Mouse (Mus musculus) liver, embryonic 11.5 days (tissue): ENCODE measurements at regions not wholly inside any gene's neighbourhood (a gene's known extent, or its start where the extent isn't known, plus 50 kb on each side); places are given as distances from the start of the nearest gene placed in this dataset.

Source experiments
- ATAC-seq: fragments of 200-750 bp; cut with Nextera tagmentation; replicated peaks from 2 replicates; pipeline ENCODE4 v1.8.0; 2017; ENCODE audit warnings: moderate number of reproducible peaks, mild to moderate bottlenecking, moderate TSS enrichment, moderate library complexity; ENCODE audit not compliant: low FRiP score
- DNase-seq: peaks from one replicate; pipeline ENCODE4 v3.0.0-alpha.2; 2017; ENCODE audit warnings: low spot score
- H3K27ac ChIP-seq: fragments of 300-500 bp; sonication (generic); 2 replicates; pipeline ENCODE4 v1.5.1; 2014; ENCODE audit warnings: mild to moderate bottlenecking, low read depth, low read length, control low read depth
- H3K27me3 ChIP-seq: fragments of 300-500 bp; sonication (generic); replicated peaks from 2 replicates; pipeline ENCODE4 v1.6.1; 2014; ENCODE audit warnings: low read length, mixed read lengths; ENCODE audit not compliant: control insufficient read depth, insufficient read depth
- H3K36me3 ChIP-seq: fragments of 300-500 bp; sonication (generic); 2 replicates; pipeline ENCODE4 v1.6.1; 2014; ENCODE audit warnings: mild to moderate bottlenecking, low read length, moderate library complexity, mixed read lengths; ENCODE audit not compliant: control insufficient read depth, insufficient read depth
- H3K4me1 ChIP-seq: fragments of 300-500 bp; sonication (generic); replicated peaks from 2 replicates; pipeline ENCODE4 v1.6.1; 2014; ENCODE audit warnings: low read length, mixed read lengths; ENCODE audit not compliant: control insufficient read depth, insufficient read depth
- H3K4me2 ChIP-seq: fragments of 300-500 bp; sonication (generic); 2 replicates; pipeline ENCODE4 v1.6.1; 2014; ENCODE audit warnings: mild to moderate bottlenecking, control low read depth, moderate library complexity
- H3K4me3 ChIP-seq: fragments of 300-500 bp; sonication (generic); 2 replicates; pipeline ENCODE4 v1.5.1; 2014; ENCODE audit warnings: low read depth, low read length, control low read depth
- H3K9ac ChIP-seq: fragments of 300-500 bp; sonication (generic); 2 replicates; pipeline ENCODE4 v1.6.1; 2014; ENCODE audit warnings: low read depth, low read length, control low read depth
- H3K9me3 ChIP-seq: fragments of 300-500 bp; sonication (generic); 2 replicates; pipeline ENCODE4 v1.6.1; 2016; ENCODE audit warnings: low read length, inconsistent platforms, mixed read lengths; ENCODE audit not compliant: control insufficient read depth
- WGBS: fragments of 180-500 bp; shearing (Covaris S2); extraction: QIAGEN DNeasy Blood & Tissue Kit; methylation state at CpG from one replicate; pipeline ENCODE4 v1.1.7; 2014; 5-methylcytosine and 5-hydroxymethylcytosine counted together

GRCm38 (mm10) chr10:19269418-19269817 lies 86.9 kb upstream of the Olig3 start:
- 71% methylated on average over 1 of the region's 1 CpGs for WGBS
- H3K9ac ChIP-seq: no peak overlapping the region
- no peak for ATAC-seq
- no peaks in the 10 kb centered on the region for H3K9me3 ChIP-seq
- no peak overlapping the region for H3K27ac ChIP-seq
- no peak overlapping the region for H3K4me3 ChIP-seq
- DNase-seq: no peak
- H3K4me1 ChIP-seq: no peaks in the 10 kb centered on the region
- H3K4me2 ChIP-seq: no peak overlapping the region
- no peaks in the 10 kb centered on the region for H3K27me3 ChIP-seq
- no peaks in the 10 kb centered on the region for H3K36me3 ChIP-seq

DNA sequence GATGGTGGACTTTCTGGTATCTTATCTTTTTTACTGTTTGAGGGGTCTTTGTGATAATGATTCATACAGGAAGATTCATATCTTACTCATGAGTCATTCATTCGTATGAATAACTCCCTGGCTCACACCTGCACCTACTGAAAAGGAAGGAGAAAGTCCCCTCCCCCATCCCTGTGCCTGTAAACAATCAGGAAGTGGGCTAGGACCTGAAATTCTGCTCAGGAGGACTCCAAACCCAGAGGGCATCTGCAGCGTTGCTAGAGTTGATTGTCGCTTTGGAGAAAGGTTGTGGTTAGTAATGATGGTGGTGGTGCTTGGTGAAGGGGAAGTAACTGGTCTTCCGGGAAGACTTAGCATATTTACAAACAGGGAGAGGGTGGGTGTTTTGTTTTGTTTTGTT lies 88.3 kb upstream of the Olig3 start:
- WGBS: 33% methylated on average over 4 of the region's 4 CpGs
- Histone ChIP-seq H3K4me1 (no peaks in the 10 kb centered on the region), H3K4me2 (no peak overlapping the region), H3K9ac (no peak overlapping the region), H3K36me3 (no peaks in the 10 kb centered on the region), H3K9me3 (no peaks in the 10 kb centered on the region), H3K4me3 (no peak overlapping the region), H3K27me3 (no peaks in the 10 kb centered on the region), H3K27ac (no peak overlapping the region)
- DNase-seq (no peak), ATAC-seq (no peak)

DNA sequence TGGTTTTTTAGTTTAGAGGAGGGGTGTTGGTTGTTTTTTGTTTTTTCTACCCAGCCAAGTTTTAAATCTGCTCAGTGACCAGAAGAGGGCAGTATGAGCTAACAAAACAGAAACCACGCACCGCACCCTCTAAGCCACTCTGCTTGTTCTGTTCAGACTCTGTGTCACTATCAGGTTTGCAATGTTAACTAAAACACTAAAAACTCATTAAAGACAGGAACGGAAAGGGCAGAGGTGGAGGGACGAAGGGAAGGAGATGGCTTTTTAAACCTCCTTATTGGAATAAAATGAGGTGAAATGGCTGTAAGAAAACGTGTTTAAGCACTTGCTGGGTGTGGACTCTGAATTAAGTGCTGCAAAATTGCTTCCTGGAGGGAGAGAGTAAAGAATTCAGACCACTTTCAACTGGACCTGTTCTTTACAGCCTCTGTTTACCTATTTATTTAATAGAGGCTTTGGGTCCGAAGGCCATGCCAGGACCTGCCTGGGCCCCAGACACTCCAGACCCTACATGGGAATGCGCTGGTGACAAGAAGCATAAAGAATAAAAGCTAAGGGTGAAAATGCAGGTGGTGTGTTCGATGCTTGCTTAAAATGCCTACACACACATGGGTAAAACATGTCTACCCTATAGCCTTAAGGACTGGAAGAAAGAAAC lies 116.1 kb upstream of the Olig3 start:
- no peak overlapping the region for H3K9ac ChIP-seq
- H3K36me3 ChIP-seq: no peaks in the 10 kb centered on the region
- H3K4me1 ChIP-seq: no peaks in the 10 kb centered on the region
- peak; percentile 41 for DNase-seq
- H3K9me3 ChIP-seq: no peaks in the 10 kb centered on the region
- 37% methylated on average over 8 of the region's 8 CpGs for WGBS
- H3K4me3 ChIP-seq: no peak overlapping the region
- no peak overlapping the region for H3K27ac ChIP-seq
- H3K27me3 ChIP-seq: no peaks in the 10 kb centered on the region
- no peak overlapping the region for H3K4me2 ChIP-seq
- ATAC-seq: no peak

DNA sequence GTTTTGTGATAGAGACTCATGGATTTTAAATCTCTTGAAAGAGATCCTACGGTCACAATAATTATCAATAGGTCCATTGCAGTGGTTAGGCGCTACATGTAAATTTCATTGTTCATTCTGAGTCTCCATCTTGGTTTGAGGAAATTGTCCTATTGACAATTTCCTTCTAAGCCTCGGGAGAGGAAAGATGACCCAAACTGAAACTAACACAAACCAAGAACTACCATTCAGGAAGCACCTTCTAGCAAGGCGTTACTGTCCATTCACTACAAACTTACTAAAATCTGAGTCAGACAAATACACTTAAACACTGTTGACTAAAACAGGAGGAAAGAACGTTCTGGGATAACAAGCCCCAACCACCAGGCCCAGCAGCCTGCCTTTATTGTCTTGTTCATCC lies 140.1 kb upstream of the Olig3 start:
- Histone ChIP-seq H3K4me3 (no peak overlapping the region), H3K9ac (no peak overlapping the region), H3K9me3 (no peaks in the 10 kb centered on the region), H3K36me3 (no peaks in the 10 kb centered on the region), H3K4me1 (no peaks in the 10 kb centered on the region), H3K27ac (no peak overlapping the region), H3K4me2 (no peak overlapping the region), H3K27me3 (no peaks in the 10 kb centered on the region)
- no peak for DNase-seq
- 74% methylated on average over 5 of the region's 5 CpGs for WGBS
- ATAC-seq: no peak

DNA sequence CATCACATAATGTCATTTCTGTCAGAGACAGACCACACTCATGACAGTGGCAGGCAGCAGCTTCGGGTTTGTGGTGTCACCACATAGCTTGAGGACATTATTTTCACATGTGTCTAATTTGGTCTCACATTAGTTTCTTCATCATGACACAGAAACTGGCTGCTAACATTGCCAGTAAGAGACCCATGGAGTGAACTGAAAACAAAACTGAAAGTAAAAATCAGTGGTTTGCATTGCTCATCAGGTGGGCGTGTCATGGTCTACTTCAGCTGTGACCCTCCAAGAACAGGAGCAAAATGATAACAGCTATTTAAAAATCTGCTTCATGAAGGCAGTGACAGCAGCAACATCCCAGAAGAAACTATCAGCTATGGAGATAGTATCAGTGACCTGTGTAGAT lies 146.6 kb upstream of the Olig3 start:
- Histone ChIP-seq H3K27me3 (no peaks in the 10 kb centered on the region), H3K4me3 (no peak overlapping the region), H3K36me3 (no peaks in the 10 kb centered on the region), H3K27ac (no peak overlapping the region), H3K9me3 (no peaks in the 10 kb centered on the region), H3K4me2 (no peak overlapping the region), H3K9ac (no peak overlapping the region), H3K4me1 (no peaks in the 10 kb centered on the region)
- ATAC-seq (no peak), DNase-seq (no peak)
- WGBS: 79% methylated on average over 2 of the region's 2 CpGs

DNA sequence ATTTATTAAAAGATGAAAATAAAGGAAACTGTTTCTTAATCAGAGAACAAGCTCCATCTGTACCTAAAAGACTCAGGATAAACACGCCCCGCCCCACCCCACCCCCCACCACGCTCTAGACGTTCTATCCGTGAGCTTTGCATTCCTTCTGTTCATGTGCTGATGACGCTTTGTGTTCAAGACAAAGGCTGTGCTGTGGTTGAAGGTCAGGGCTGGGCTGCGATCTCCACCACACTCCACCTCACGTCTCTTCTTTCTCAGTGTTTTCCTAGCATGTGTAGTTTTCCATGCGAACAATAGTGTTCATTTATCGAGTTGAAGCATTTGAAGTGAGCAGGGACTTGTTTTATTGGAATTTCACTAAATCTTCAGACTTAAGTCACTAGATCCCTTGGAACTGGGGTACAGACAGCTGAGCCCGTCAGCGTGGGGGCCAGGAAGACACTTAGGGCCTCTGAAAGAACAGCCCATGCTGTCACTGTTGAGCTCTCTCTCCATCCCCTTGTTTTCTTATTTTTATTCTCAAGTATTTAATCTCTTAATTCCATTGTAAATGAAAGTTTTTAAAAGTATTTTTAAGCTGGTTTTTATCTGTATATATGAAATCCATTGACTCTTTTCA lies 148.1 kb upstream of the Olig3 start:
- ATAC-seq: no peak
- no peak for DNase-seq
- Histone ChIP-seq H3K36me3 (no peaks in the 10 kb centered on the region), H3K4me3 (no peak overlapping the region), H3K27ac (no peak overlapping the region), H3K9me3 (no peaks in the 10 kb centered on the region), H3K4me2 (no peak overlapping the region), H3K9ac (no peak overlapping the region), H3K27me3 (no peaks in the 10 kb centered on the region), H3K4me1 (no peaks in the 10 kb centered on the region)
- WGBS: 56% methylated on average over 12 of the region's 12 CpGs

DNA sequence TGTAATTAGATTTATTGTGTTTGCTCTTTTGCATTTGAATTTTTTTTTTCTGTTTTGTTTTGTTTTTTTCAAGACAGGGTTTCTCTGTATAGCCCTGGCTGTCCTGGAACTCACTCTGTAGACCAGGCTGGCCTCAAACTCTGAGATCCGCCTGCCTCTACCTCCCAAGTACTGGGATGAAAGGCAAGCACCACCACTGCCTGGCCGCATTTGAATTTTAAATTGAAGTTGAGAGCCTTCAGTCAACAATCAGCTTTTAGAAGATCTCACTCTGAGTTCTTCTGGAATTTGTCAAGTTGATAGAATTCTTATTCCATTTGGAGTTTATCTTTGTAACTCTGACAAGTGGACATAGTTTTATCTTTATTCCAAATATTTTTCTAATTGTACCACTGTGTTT lies 148.8 kb upstream of the Olig3 start:
- H3K27ac ChIP-seq: no peak overlapping the region
- no peak overlapping the region for H3K4me3 ChIP-seq
- DNase-seq (no peak), ATAC-seq (no peak)
- no peak overlapping the region for H3K9ac ChIP-seq
- no peaks in the 10 kb centered on the region for H3K4me1 ChIP-seq
- no peaks in the 10 kb centered on the region for H3K36me3 ChIP-seq
- H3K27me3 ChIP-seq: no peaks in the 10 kb centered on the region
- H3K4me2 ChIP-seq: no peak overlapping the region
- no peaks in the 10 kb centered on the region for H3K9me3 ChIP-seq
- WGBS: 78% methylated on average over 2 of the region's 2 CpGs

DNA sequence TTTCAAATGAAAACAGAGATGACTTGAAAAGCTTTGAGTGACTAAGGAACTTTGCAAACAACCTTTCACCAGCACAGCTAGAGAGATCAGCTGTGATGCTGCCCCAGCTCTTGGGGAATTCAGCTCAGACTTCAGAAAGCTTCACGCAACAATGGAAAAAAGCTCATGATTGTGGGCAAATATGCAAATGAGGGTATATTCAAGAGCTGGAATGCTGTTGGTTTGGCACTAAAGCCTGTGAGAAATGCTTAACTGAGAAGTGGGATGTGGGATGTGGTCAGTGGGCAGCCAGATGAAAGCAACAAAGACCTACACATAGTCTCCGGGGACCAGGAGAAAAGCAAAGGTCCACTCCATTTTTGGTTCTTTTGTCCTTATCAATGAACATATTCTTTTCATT lies 156.0 kb upstream of the Olig3 start:
- no peak overlapping the region for H3K27ac ChIP-seq
- H3K9me3 ChIP-seq: no peaks in the 10 kb centered on the region
- no peak overlapping the region for H3K4me2 ChIP-seq
- no peak overlapping the region for H3K9ac ChIP-seq
- H3K4me3 ChIP-seq: no peak overlapping the region
- no peaks in the 10 kb centered on the region for H3K27me3 ChIP-seq
- WGBS: 84% methylated on average over 2 of the region's 2 CpGs
- ATAC-seq (no peak), DNase-seq (no peak)
- H3K4me1 ChIP-seq: no peaks in the 10 kb centered on the region
- no peaks in the 10 kb centered on the region for H3K36me3 ChIP-seq

- Histone ChIP-seq H3K9me3 (no peaks in the 10 kb centered on the region), H3K27me3 (no peaks in the 10 kb centered on the region), H3K9ac (no peak overlapping the region), H3K4me1 (no peaks in the 10 kb centered on the region), H3K36me3 (no peaks in the 10 kb centered on the region), H3K4me3 (no peak overlapping the region), H3K27ac (no peak overlapping the region), H3K4me2 (no peak overlapping the region)
- WGBS: 58% methylated on average over 7 of the region's 7 CpGs
- ATAC-seq: no peak
- DNase-seq: no peak
Measured at GRCm38 (mm10) chr10:19195676-19196075, 160.7 kb upstream of the Olig3 start.
